Mouse (Mus musculus): ENCODE results near the gene Ak8. TPM values are rescaled to one million over a fixed set of nuclear protein-coding genes. Genes with fewer than 3 reads are reported as not detected.
A peak's percentile ranks its signal among the peaks of the same experiment; 100 is the strongest.

Gene Ak8
- polyA plus RNA-seq, 1 experiment from 2014 or later, result 0.35 TPM

- no peaks in the 10 kb centered on the region for H3K9me3 ChIP-seq (replicated peaks)
- ATAC-seq, result no peak
- no peak overlapping the region for H3K4me2 ChIP-seq
- no peak overlapping the region for H3K9ac ChIP-seq
- H3K36me3 ChIP-seq, result peaks cover 48% of the 10 kb centered on the region
- 0 out of 2 replicates have a peak, but pooled peaks cover under 1% of the 10 kb centered on the region for H3K27me3 ChIP-seq (replicated peaks)
- no peaks in the 10 kb centered on the region for H3K4me1 ChIP-seq
- no peak overlapping the region for H3K4me3 ChIP-seq
- H3K27ac ChIP-seq, result no peak overlapping the region
- 49% methylated on average over 3 of the region's 3 CpGs for WGBS (ENCODE audit: insufficient replicate concordance)
These were observed 11.5 kb upstream of the Ak8 start for GRCm38 (mm10) chr2:28688431-28688830.

DNA sequence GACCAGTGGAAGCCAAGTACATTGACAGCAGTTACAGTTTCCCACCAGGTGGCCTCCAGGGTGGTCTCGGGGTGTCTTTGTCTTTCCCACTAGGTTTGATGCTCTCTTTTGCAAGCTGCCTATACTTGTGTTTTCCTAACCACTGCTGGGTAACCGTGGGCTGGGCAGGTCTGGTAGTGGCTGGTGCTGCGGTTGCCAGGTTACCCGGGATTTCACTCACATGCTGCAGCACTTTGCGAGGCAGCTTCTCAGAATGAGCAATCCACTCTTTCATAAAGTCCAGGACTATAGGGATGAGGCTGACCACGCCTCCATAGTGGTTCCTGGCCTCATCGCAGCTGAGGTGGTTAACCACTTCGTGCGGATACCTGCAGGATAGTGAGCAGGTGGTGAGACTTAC lies 7.3 kb upstream of the Ak8 start:
- H3K4me3 ChIP-seq, result no peak overlapping the region
- H3K9me3 ChIP-seq (replicated peaks), result no peaks in the 10 kb centered on the region
- H3K27ac ChIP-seq, result no peak overlapping the region
- H3K4me1 ChIP-seq, result no peaks in the 10 kb centered on the region
- ATAC-seq, result no peak
- 76% methylated on average over 9 of the region's 9 CpGs for WGBS (ENCODE audit: insufficient replicate concordance)
- peaks cover 8% of the 10 kb centered on the region; the same call in 1 of the 2 replicates for H3K27me3 ChIP-seq (replicated peaks)
- H3K36me3 ChIP-seq, result peaks cover 5% of the 10 kb centered on the region
- H3K4me2 ChIP-seq, result no peak overlapping the region
- no peak overlapping the region for H3K9ac ChIP-seq

DNA sequence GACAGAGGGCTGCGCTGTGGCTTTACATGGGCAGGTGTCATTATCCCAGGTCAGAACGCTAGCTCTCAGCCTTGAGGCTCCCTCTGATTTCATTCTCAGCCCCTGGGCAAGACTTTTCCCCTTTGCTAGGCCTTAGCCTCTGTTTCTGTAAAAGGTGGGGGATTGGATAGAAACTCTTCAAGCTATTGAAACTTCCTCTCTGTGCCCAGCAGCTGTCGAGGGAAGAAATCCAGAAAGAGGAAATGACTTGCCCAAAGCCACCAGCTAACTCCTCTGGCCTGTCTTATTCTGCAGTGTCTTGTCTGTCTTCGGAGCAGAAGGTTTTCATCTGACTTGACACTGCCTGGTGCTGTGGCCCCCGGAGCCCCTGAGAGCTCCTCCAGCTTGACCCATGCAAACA lies 1.4 kb upstream of the Ak8 start:
- no peak for ATAC-seq
- H3K9ac ChIP-seq, result no peak overlapping the region
- 32% methylated on average over 5 of the region's 5 CpGs for WGBS (ENCODE audit: insufficient replicate concordance)
- H3K9me3 ChIP-seq (replicated peaks), result no peaks in the 10 kb centered on the region
- H3K27ac ChIP-seq, result peak overlapping the region; percentile 42
- no peaks in the 10 kb centered on the region for H3K36me3 ChIP-seq
- no peak overlapping the region for H3K4me3 ChIP-seq
- H3K4me2 ChIP-seq, result peak overlapping the region; percentile 91; the same call in 1 of the 2 replicates
- H3K4me1 ChIP-seq, result peaks cover 47% of the 10 kb centered on the region
- H3K27me3 ChIP-seq (replicated peaks), result peaks cover 17% of the 10 kb centered on the region

GRCm38 (mm10) chr2:28701646-28702262 lies 1.8 kb downstream of the Ak8 start:
- H3K4me2 ChIP-seq, result peak overlapping the region; percentile 91
- peaks cover 12% of the 10 kb centered on the region for H3K27me3 ChIP-seq (replicated peaks)
- H3K4me1 ChIP-seq, result peaks cover 60% of the 10 kb centered on the region
- H3K36me3 ChIP-seq, result no peaks in the 10 kb centered on the region
- H3K9ac ChIP-seq, result no peak overlapping the region
- no peaks in the 10 kb centered on the region for H3K9me3 ChIP-seq (replicated peaks)
- H3K4me3 ChIP-seq, result no peak overlapping the region
- ATAC-seq, result peak; percentile 84
- WGBS (ENCODE audit: insufficient replicate concordance), result 31% methylated on average over 8 of the region's 8 CpGs
- peak overlapping the region; percentile 59 for H3K27ac ChIP-seq

DNA sequence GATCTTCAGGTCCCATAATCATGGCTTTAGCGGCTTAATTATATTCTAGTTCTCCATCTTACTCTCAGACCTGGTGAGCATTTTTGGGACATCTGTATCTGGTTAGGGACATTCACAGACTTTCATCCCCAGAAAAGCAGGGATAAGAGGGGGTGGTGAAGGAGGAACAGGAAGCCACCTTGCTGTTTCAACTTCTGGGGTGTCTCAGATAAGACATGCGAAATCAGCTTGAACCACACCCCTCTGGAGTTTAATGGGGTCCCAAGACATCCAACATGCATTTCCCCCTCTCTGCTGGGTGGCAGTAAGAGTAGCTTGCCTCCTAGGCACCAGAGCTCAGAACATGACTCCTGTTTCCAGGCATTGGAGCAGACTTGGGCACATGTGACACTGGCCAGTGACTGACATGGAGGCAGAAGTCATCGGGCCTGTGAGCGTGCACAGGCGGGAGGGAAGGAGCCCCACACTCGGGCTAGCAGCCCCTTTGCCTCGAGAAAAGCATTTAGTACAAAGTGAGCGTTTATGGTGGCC lies 6.2 kb downstream of the Ak8 start:
- ATAC-seq, result no peak
- H3K27me3 ChIP-seq (replicated peaks), result 0 out of 2 replicates have a peak, but pooled peaks cover 3% of the 10 kb centered on the region
- 53% methylated on average over 8 of the region's 8 CpGs for WGBS (ENCODE audit: insufficient replicate concordance)
- no peaks in the 10 kb centered on the region for H3K9me3 ChIP-seq (replicated peaks)
- no peak overlapping the region for H3K4me3 ChIP-seq
- H3K36me3 ChIP-seq, result no peaks in the 10 kb centered on the region
- peaks cover 40% of the 10 kb centered on the region for H3K4me1 ChIP-seq
- no peak overlapping the region for H3K9ac ChIP-seq
- no peak overlapping the region for H3K4me2 ChIP-seq
- H3K27ac ChIP-seq, result no peak overlapping the region

DNA sequence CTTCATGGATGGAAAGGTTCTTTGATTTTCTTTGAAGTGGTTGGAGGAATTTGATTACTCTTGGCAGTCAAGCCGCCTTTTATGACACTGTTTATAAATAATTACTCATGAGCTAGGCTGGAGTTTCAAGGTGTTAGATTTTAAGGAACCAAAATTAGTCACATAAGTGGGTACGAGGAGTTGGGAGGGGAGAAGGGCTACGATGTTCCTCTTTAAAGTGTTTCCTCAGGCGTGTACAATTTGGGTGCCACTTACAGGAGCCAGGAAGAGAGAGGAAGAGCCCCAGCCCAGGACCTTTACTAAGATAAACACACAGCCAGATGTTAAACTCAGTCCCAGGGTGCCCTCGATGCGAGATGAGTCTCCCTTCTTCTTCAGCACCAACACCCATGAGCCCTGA lies 6.8 kb downstream of the Ak8 start:
- 32% methylated on average over 6 of the region's 6 CpGs for WGBS (ENCODE audit: insufficient replicate concordance)

GRCm38 (mm10) chr2:28713036-28713435 lies 13.1 kb downstream of the Ak8 start:
- H3K27ac ChIP-seq, result no peak overlapping the region
- H3K27me3 ChIP-seq (replicated peaks), result no peaks in the 10 kb centered on the region
- no peaks in the 10 kb centered on the region for H3K4me1 ChIP-seq
- H3K9me3 ChIP-seq (replicated peaks), result no peaks in the 10 kb centered on the region
- H3K4me2 ChIP-seq, result no peak overlapping the region
- no peaks in the 10 kb centered on the region for H3K36me3 ChIP-seq
- H3K9ac ChIP-seq, result no peak overlapping the region
- no peak overlapping the region for H3K4me3 ChIP-seq
- ATAC-seq, result no peak
- WGBS (ENCODE audit: insufficient replicate concordance), result 74% methylated on average over 8 of the region's 8 CpGs

More for the DNA sequence above, 6.8 kb downstream of the Ak8 start:
- no peak overlapping the region for H3K4me3 ChIP-seq
- no peak overlapping the region for H3K9ac ChIP-seq
- no peak for ATAC-seq
- H3K9me3 ChIP-seq (replicated peaks), result no peaks in the 10 kb centered on the region
- peaks cover 34% of the 10 kb centered on the region for H3K4me1 ChIP-seq
- no peaks in the 10 kb centered on the region for H3K36me3 ChIP-seq
- 0 out of 2 replicates have a peak, but pooled peaks cover 3% of the 10 kb centered on the region for H3K27me3 ChIP-seq (replicated peaks)
- no peak overlapping the region for H3K4me2 ChIP-seq
- H3K27ac ChIP-seq, result no peak overlapping the region

GRCm38 (mm10) chr2:28722419-28722818 lies 22.5 kb downstream of the Ak8 start:
- WGBS (ENCODE audit: insufficient replicate concordance), result 77% methylated on average over 8 of the region's 8 CpGs
- 0 out of 2 replicates have a peak, but pooled peaks cover 10% of the 10 kb centered on the region for H3K27me3 ChIP-seq (replicated peaks)
- no peaks in the 10 kb centered on the region for H3K9me3 ChIP-seq (replicated peaks)
- no peak overlapping the region for H3K4me3 ChIP-seq
- no peak overlapping the region for H3K9ac ChIP-seq
- no peak for ATAC-seq
- no peaks in the 10 kb centered on the region for H3K36me3 ChIP-seq
- H3K4me1 ChIP-seq, result no peaks in the 10 kb centered on the region
- H3K4me2 ChIP-seq, result no peak overlapping the region
- no peak overlapping the region for H3K27ac ChIP-seq

GRCm38 (mm10) chr2:28723912-28724311 lies 23.9 kb downstream of the Ak8 start:
- no peak overlapping the region for H3K27ac ChIP-seq
- no peak overlapping the region for H3K4me2 ChIP-seq
- no peak overlapping the region for H3K9ac ChIP-seq
- ATAC-seq, result no peak
- WGBS (ENCODE audit: insufficient replicate concordance), result 54% methylated on average over 9 of the region's 9 CpGs
- H3K4me3 ChIP-seq, result no peak overlapping the region
- H3K27me3 ChIP-seq (replicated peaks), result peaks cover 24% of the 10 kb centered on the region; the same call in 1 of the 2 replicates
- H3K9me3 ChIP-seq (replicated peaks), result no peaks in the 10 kb centered on the region
- H3K36me3 ChIP-seq, result no peaks in the 10 kb centered on the region
- no peaks in the 10 kb centered on the region for H3K4me1 ChIP-seq

- H3K4me1 ChIP-seq, result no peaks in the 10 kb centered on the region
- H3K36me3 ChIP-seq, result no peaks in the 10 kb centered on the region
- H3K27me3 ChIP-seq (replicated peaks), result peaks cover 33% of the 10 kb centered on the region; the same call in 1 of the 2 replicates
- H3K27ac ChIP-seq, result no peak overlapping the region
- H3K4me2 ChIP-seq, result no peak overlapping the region
- no peak for ATAC-seq
- H3K9me3 ChIP-seq (replicated peaks), result no peaks in the 10 kb centered on the region
- no peak overlapping the region for H3K4me3 ChIP-seq
- WGBS (ENCODE audit: insufficient replicate concordance), result 53% methylated on average over 16 of the region's 16 CpGs
- no peak overlapping the region for H3K9ac ChIP-seq
These were observed 27.9 kb downstream of the Ak8 start for GRCm38 (mm10) chr2:28727786-28728404.

DNA sequence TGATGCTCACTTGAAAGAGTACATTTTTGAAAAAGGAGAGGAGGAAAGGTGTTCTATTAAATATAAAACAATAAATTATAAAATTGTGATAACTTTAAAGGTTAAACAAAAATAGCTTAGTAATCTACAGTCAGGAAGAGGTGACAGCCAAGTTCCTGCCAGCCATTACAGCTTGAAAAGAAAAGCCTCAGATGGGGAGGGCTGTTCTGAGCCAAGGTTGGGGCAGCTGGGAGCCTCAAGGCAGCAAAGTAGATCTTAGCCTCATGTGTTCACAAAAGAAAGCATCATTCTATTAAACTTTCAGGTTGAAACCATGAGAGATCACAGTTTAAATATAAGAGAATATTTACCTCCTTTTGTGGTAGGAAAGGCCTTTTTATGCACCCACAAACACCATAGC lies 30.7 kb downstream of the Ak8 start:
- H3K4me3 ChIP-seq, result no peak overlapping the region
- no peak for ATAC-seq

DNA sequence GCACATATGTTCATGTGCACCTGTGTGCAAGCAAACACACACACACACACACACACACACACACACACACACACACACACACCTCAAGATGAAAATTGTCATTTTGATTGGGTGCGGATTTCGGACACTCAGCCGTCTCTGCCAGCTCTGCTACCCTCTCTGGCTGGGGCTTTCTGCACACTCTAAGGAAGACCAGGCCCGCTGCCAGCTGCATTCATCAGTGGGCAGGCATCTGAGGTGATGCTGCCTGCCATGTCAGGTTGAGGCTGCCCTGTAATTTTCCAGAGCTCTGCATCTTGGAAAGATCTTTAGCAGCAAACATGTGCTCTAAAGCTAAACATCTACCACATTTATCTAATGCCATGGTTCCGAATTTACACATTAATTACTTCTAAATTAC lies 37.1 kb downstream of the Ak8 start:
- H3K27ac ChIP-seq, result no peak overlapping the region
- no peaks in the 10 kb centered on the region for H3K4me1 ChIP-seq
- no peaks in the 10 kb centered on the region for H3K36me3 ChIP-seq
- H3K9me3 ChIP-seq (replicated peaks), result no peaks in the 10 kb centered on the region
- WGBS (ENCODE audit: insufficient replicate concordance), result 76% methylated on average over 5 of the region's 5 CpGs
- H3K4me3 ChIP-seq, result no peak overlapping the region
- no peak overlapping the region for H3K4me2 ChIP-seq
- no peak for ATAC-seq
- no peak overlapping the region for H3K9ac ChIP-seq
- peaks cover 14% of the 10 kb centered on the region; the same call in 1 of the 2 replicates for H3K27me3 ChIP-seq (replicated peaks)

More for the DNA sequence above, 30.7 kb downstream of the Ak8 start:
- Histone ChIP-seq H3K4me1 (no peaks in the 10 kb centered on the region), H3K27ac (no peak overlapping the region), H3K36me3 (no peaks in the 10 kb centered on the region), H3K27me3 (replicated peaks) (peaks cover 23% of the 10 kb centered on the region), H3K4me2 (no peak overlapping the region), H3K9me3 (replicated peaks) (no peaks in the 10 kb centered on the region), H3K9ac (no peak overlapping the region)

Data from liver, embryonic 12.5 days (tissue).